Mouse (Mus musculus): ENCODE measurements around the gene Gm10037.
"Not testable (repeated sequence)": the region's sequence is repeated elsewhere in the genome, so short reads cannot be mapped to it uniquely, and the experiment has no call there.

Gene Gm10037

DNA sequence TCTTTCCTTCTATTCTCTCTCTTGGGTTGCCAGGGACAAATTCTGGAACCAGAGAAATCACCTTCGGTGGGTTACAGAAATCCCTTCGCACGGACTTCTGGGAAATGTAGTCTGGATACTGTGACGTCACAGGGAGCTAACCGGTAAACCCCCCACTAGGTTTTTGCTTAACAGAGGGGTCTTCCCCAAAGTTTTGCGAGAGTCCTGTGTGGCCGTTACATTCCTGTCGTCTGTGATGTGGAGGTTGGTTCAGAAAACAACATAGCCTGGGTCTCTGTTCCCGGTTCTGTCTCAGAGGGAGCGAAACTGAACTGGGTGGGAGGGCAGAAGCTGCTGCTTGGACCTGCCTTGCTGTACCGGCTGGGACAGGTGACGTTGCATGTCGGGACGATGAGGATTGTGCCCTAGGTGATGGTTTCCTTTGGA is at the start of gene Gm10037:
Gene Gm10037, plus strand, starts transcription at position 196 of the 426 bp plus-strand sequence.
- DNase-seq (ENCODE audit: extremely low spot score, low spot score) = peak; percentile 62

DNA sequence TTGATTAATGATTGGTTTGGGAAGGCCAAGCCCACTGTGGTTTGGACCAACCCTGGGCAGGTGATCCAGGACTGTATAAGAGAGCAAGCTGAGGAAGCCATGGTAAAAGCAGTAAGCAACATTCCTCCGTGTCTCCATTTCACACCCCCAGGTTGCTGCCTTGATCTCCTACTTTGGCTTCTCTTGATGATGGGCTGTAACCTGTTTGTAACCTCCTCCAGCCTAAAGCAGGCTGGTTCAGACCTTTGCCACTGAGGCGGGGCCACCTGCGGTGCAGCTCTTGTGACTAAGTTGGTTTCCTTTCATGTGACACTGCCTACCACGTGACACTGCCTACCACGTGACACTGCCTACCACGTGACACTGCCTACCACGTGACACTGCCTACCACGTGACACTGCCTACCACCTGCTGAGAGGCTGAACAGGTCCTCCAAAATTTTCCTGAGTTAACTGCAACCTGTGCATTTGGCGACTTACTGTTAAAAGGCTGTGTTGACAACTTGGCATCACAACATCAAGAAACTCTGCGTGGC is 38.9 kb upstream of the Gm10037 start:
- DNase-seq (ENCODE audit: extremely low spot score, low spot score) = no peak

DNA sequence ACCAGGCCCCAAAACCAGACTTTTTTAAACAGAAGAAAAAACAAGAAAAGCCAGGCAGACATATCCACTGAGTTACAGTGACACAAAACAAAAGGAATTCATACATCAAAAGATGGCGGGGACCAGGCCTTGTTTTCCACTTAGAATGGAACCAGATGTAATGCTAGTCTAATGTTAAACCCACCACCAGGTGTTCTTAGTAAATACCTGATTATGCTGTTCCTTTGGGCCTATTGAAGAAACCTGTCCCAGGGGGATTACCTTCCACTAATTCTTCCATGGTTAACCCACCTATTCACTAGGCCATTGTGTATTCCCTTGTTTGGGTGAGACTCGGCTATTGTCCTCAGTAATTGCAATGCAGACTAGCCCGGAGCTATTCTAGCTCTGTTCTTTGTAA is 32.3 kb upstream of the Gm10037 start:
- DNase-seq (ENCODE audit: extremely low spot score, low spot score) = no peak

DNA sequence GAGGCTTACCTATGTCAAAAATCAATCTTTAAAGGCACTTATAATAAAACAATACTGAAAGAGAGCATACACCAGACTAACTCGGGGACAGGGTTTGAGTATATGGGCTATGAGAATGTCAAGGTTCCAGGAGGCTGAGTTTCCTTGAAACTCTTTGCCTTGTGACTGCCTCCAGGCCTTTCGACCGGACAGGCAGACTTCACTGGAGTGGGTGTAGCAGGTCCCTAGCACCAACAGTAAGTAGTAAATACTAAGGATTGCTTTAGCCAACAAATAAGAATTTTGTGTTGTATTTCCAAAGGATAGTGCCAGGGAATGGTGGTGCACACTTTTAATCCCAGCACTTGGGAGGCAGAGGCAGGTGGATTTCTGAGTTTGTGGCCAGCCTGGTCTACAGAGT is 31.8 kb upstream of the Gm10037 start:
- not testable (repeated sequence) for DNase-seq (ENCODE audit: extremely low spot score, low spot score)

GRCm38 (mm10) chr13:67811651-67812210 is 19.2 kb upstream of the Gm10037 start:
- DNase-seq (ENCODE audit: extremely low spot score, low spot score) = no peak

- no peak for DNase-seq (ENCODE audit: extremely low spot score, low spot score)
Measured at GRCm38 (mm10) chr13:67812961-67813709, 17.8 kb upstream of the Gm10037 start.

DNA sequence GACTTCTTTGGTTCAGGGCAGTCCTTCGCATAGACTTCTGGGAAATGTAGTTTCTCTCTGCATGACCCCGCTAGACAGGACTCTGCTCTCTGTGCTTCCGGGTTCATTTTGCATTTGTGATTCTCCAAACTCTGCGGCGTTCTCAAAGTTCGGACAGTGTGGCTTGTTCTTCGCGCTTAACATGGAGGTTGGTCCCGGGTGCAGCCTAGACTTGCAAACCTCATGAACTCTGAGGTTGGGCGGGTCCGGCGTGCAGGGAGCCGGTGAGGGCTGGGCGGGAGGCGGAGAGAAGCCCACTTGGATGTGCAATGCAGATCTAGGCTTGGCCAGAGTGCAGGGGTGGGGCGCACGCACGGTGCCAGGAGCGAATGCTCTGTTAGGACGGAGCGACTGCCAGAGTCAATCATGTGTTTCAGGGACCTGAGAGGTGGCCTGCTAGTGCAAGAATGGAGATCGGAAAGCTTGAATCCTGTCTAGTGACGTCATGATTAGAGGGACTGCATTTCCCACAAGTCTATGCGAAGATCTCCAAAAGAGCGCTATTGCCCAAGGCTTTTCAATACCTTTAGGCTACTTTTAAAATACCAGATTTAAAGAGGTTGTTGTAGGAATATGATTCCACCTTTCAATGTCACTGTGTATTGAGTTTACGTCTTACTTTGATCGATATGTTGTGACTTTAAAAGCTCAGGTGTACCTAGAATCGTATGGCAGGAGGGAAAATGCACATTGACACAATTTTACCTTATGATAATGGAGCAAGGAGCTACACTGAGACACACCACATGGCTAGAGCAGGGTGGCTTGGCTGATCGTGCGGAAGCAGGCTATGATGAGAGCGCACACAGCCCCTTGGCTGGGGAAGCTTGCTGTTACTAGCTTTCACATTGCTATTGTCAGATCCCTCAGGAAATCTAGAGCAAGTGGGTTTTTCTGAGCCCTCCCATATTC is 16.9 kb upstream of the Gm10037 start, which contains the start of gene Zfp273:
Gene Zfp273, plus strand, starts transcription at position 31 of the 951 bp plus-strand sequence.
- DNase-seq (ENCODE audit: extremely low spot score, low spot score) = peak; percentile 88

GRCm38 (mm10) chr13:67818636-67819035 is 12.3 kb upstream of the Gm10037 start:
- DNase-seq (ENCODE audit: extremely low spot score, low spot score) = no peak

DNA sequence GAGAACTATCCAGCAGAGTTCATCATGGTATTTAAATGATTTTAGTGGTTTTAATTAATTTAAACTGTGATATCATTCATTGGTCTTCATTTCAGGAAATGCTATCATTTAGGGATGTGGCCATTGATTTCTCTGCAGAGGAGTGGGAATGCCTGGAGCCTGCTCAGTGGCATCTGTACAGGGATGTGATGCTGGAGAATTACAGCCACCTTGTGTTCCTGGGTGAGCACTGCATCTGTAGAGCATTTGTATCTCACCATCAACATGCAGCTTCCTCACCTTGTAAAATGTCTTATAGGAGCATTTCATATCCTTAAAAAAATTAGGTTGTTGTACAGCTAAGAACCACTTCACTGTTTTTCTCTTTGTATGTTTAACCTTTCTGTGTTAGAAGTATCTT is 2.2 kb downstream of the Gm10037 start:
- DNase-seq (ENCODE audit: extremely low spot score, low spot score) = not testable (repeated sequence)

- DNase-seq (ENCODE audit: extremely low spot score, low spot score) = no peak
Measured at GRCm38 (mm10) chr13:67843775-67844118, 12.8 kb downstream of the Gm10037 start.

DNA sequence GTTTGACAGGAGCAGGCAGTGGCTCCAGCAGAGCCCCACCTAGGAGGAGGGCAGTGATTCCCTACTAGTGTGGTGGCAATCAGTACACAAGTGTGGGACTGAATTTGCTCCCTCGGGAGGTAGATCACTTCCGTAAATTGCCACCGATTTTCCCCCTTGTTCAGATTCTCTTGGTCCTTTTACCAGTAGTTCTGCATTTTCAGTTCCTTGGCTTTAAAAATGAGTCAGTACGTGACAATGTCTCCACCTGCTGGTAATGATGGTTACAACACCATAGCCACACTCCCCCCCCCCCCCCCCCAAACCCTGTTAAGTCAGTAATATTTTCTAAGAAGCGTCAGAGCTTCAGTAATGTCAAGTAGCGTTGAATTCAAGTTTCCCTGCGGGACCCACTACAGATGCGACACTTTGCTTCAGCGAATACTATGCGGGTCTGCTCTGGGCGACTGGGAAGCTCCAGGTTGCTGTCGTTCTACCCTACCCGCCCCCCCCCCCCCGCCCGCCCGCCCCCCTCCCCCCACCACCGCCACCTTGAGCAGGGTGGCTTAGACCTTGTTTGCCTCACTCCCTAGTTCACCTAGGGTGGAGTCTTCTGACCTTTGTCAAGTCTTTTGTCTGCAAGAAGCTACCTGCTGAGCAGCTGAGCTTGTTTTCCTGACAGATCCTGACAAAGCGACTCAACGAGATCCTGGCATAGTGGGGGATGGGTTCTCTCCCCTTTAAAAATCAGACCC is 13.4 kb downstream of the Gm10037 start:
- peak; percentile 70 for DNase-seq (ENCODE audit: extremely low spot score, low spot score)

DNA sequence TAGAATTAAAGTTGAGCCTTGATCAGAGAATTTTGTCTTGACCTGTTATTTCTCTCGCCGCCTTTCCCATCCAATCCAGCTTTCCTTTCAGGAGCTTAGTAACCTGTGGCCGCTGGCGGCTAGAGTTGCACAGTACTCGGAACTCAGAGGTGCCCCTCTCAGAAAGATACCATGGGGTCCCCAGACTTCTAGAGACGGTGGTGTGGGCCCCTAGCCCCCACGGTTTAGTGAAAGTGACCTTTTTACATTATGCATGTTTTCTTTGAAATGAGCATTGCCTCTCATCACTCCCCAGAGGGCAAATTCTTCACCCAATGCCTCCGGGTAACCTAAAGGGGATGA is 13.9 kb downstream of the Gm10037 start:
- no peak for DNase-seq (ENCODE audit: extremely low spot score, low spot score)

DNA sequence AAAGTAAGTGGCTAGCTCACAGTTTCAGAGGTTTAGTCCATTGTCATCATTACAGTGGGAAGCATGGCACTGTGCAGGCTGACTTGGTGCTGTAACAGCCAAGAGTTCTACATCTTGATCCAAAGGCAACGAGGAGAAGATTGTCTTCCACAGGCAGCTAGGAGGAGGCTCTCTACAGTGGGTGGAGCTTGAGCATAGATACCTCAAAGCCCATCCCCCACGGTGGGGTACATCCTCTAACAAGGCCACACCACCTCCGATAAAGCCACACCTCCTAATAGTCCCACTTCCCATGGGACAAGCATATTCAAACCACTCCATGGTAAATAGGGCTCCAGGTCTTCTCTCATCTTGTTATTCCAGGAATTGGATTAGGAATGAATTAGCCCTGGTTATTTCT is 19.5 kb downstream of the Gm10037 start:
- DNase-seq (ENCODE audit: extremely low spot score, low spot score) = no peak

GRCm38 (mm10) chr13:67853130-67853529 is 22.2 kb downstream of the Gm10037 start:
- DNase-seq (ENCODE audit: extremely low spot score, low spot score) = no peak

GRCm38 (mm10) chr13:67853983-67854382 is 23.1 kb downstream of the Gm10037 start:
- no peak for DNase-seq (ENCODE audit: extremely low spot score, low spot score)

GRCm38 (mm10) chr13:67857317-67857716 is 26.4 kb downstream of the Gm10037 start:
- DNase-seq (ENCODE audit: extremely low spot score, low spot score) = no peak

DNA sequence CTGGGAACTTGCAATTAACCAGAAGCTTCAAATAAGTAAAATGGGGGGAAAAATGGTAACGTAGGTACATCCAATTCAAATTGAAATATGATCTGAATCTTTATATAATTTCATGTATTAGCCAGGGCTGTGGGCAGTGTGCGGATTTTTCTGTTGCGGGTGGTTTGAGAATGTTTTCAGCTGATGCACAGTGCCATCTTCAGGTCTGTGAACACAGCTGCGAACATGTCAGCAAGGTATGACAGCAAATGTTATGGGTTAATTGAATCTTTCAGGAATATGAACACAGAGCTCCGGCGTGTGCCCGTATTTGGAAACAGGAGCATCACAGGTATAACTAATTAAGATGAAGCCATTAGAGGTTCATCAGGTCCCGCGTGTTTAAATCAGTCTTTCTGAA is 31.6 kb downstream of the Gm10037 start:
- DNase-seq (ENCODE audit: extremely low spot score, low spot score) = no peak

GRCm38 (mm10) chr13:67863026-67863425 is 32.1 kb downstream of the Gm10037 start, which contains the start of gene BC048507:
Gene BC048507, plus strand, starts transcription at chr13:67863326.
- no peak for DNase-seq (ENCODE audit: extremely low spot score, low spot score)

DNA sequence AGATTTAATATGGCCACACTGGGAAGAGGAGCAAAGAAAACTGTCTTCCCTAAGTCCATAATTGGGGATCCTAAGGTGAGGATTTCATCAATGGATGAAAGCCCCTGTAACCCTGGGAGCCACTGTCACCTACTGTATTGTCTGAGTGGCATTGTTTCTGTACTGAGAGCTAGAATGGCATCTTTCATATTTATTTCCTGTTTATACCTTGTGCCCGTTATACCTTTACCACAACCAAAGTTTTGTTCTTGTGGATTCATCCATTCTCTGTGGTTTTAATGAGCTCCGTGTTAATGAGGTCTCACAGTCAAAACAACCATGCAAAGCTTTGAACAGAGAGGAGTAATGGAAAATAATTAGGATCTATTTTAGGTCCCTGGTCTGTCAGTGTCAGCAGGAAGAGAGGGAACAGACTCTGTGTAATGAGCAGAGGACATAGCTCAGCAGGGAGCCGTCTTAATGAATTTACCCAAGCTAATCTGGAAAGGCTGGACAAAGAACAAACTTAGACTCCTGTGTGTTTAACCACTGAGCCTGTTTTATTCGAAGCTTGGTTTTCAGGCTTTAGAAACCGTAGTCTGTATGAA is 34.0 kb downstream of the Gm10037 start:
- no peak for DNase-seq (ENCODE audit: extremely low spot score, low spot score)

- DNase-seq (ENCODE audit: extremely low spot score, low spot score) = no peak
Measured at GRCm38 (mm10) chr13:67867899-67868298, 37.0 kb downstream of the Gm10037 start.

Data from neural tube, embryonic 10.5 days (tissue).